Mouse (Mus musculus) C2C12 (cell line): ENCODE results near the gene Dab2. TPM values are rescaled to one million over a fixed set of nuclear protein-coding genes. Genes with fewer than 3 reads are reported as not detected.
A peak's percentile ranks its signal among the peaks of the same experiment; 100 is the strongest.

ENCODE experiments used
- H3K27me3 ChIP-seq: one replicate; pipeline ENCODE4 v1.6.1; 2011; ENCODE audit not compliant: control insufficient read depth, insufficient read depth, insufficient read length
- H3K36me3 ChIP-seq: one replicate; pipeline ENCODE4 v1.6.1; 2011; ENCODE audit not compliant: control insufficient read depth, insufficient read depth
- H3K4me3 ChIP-seq: one replicate; pipeline ENCODE4 v1.5.1; 2011; ENCODE audit warnings: mild to moderate bottlenecking, control low read depth; ENCODE audit not compliant: poor library complexity, insufficient read depth, severe bottlenecking
- H3K79me2 ChIP-seq: one replicate; pipeline ENCODE4 v1.6.1; 2011; ENCODE audit not compliant: control insufficient read depth, insufficient read depth
- H3K79me3 ChIP-seq: one replicate; pipeline ENCODE4 v1.6.1; 2011; ENCODE audit warnings: low read depth, control low read depth
- H3ac ChIP-seq: one replicate; pipeline ENCODE3; 2011; ENCODE audit warnings: low read depth; ENCODE audit not compliant: control insufficient read depth, insufficient read length
- CEBPB ChIP-seq: IDR thresholded peaks from one replicate; pipeline ENCODE4 v1.6.1; 2011; ENCODE audit warnings: low read depth, mild to moderate bottlenecking, control low read depth, moderate library complexity
- CTCF ChIP-seq: IDR thresholded peaks from one replicate; pipeline ENCODE4 v1.5.1; 2011; ENCODE audit not compliant: control insufficient read depth, insufficient read depth, insufficient read length
- FOSL1 ChIP-seq: IDR thresholded peaks from one replicate; pipeline ENCODE4 v1.8.0; 2011; ENCODE audit warnings: mild to moderate bottlenecking, low read length; ENCODE audit not compliant: poor library complexity, insufficient read depth, severe bottlenecking
- MAX ChIP-seq: IDR thresholded peaks from one replicate; pipeline ENCODE4 v1.6.1; 2011; ENCODE audit warnings: mild to moderate bottlenecking, control low read depth
- MYOD1 ChIP-seq: IDR thresholded peaks from one replicate; pipeline ENCODE4 v1.6.1; 2011; ENCODE audit warnings: low read depth; ENCODE audit not compliant: control insufficient read depth, insufficient read length
- MYOG ChIP-seq: IDR thresholded peaks from one replicate; pipeline ENCODE4 v1.6.1; 2011; ENCODE audit not compliant: control insufficient read depth, insufficient read length; ENCODE audit errors: extremely low read depth
- USF1 ChIP-seq: IDR thresholded peaks from one replicate; pipeline ENCODE4 v1.6.1; 2011; ENCODE audit warnings: low read depth, mild to moderate bottlenecking, control low read depth, moderate library complexity
- polyA plus RNA-seq: library from polyadenylated mRNA; unstranded; fragments of >200 nt; fragmentation: generic; extraction: Trizol; gene quantifications from one replicate; pipeline ENCODE4 v1.2.1, GENCODE M21; 2012; ENCODE audit warnings: missing spikeins

Dab2 gene
- polyA plus RNA-seq, 1 experiment, result 31.3 TPM

- H3K79me2 ChIP-seq, result peaks cover 45% of the 10 kb centered on the region
- TF ChIP-seq MYOD1 (no peak), FOSL1 (no peak), USF1 (no peak), CEBPB (no peak), CTCF (no peak), MAX (no peak), MYOG (no peak)
- H3K27me3 ChIP-seq, result no peaks in the 10 kb centered on the region
- no peak overlapping the region for H3ac ChIP-seq
- H3K4me3 ChIP-seq, result no peak overlapping the region
- peaks cover 50% of the 10 kb centered on the region for H3K36me3 ChIP-seq
- H3K79me3 ChIP-seq, result peaks cover 19% of the 10 kb centered on the region
Measured at GRCm38 (mm10) chr15:6393624-6394023, 94.0 kb downstream of the Dab2 start.

GRCm38 (mm10) chr15:6398211-6398610 lies 98.6 kb downstream of the Dab2 start:
- TF ChIP-seq CEBPB (no peak), MYOD1 (no peak), USF1 (no peak), CTCF (no peak), MAX (no peak), FOSL1 (no peak), MYOG (no peak)
- peaks cover 6% of the 10 kb centered on the region for H3K79me2 ChIP-seq
- H3K36me3 ChIP-seq, result peaks cover 26% of the 10 kb centered on the region
- no peak overlapping the region for H3ac ChIP-seq
- no peak overlapping the region for H3K4me3 ChIP-seq
- H3K79me3 ChIP-seq, result peaks cover 4% of the 10 kb centered on the region
- no peaks in the 10 kb centered on the region for H3K27me3 ChIP-seq

GRCm38 (mm10) chr15:6398881-6399280 lies 99.3 kb downstream of the Dab2 start:
- Histone ChIP-seq H3K79me3 (peaks cover 4% of the 10 kb centered on the region), H3ac (no peak overlapping the region), H3K27me3 (no peaks in the 10 kb centered on the region), H3K4me3 (no peak overlapping the region), H3K36me3 (peaks cover 20% of the 10 kb centered on the region), H3K79me2 (no peaks in the 10 kb centered on the region)
- TF ChIP-seq MYOD1, result no peak
- TF ChIP-seq USF1, result no peak
- TF ChIP-seq CEBPB, result no peak
- no peak for TF ChIP-seq MYOG
- TF ChIP-seq CTCF, result no peak
- no peak for TF ChIP-seq FOSL1
- no peak for TF ChIP-seq MAX

- no peak overlapping the region for H3K4me3 ChIP-seq
- no peaks in the 10 kb centered on the region for H3K79me2 ChIP-seq
- no peaks in the 10 kb centered on the region for H3K27me3 ChIP-seq
- H3ac ChIP-seq, result no peak overlapping the region
- peaks cover 4% of the 10 kb centered on the region for H3K79me3 ChIP-seq
- peaks cover 19% of the 10 kb centered on the region for H3K36me3 ChIP-seq
- TF ChIP-seq MYOD1, result no peak
- TF ChIP-seq CTCF, result no peak
- TF ChIP-seq FOSL1, result no peak
- TF ChIP-seq MYOG, result no peak
- TF ChIP-seq CEBPB, result no peak
- TF ChIP-seq USF1, result no peak
- TF ChIP-seq MAX, result no peak
Measured at GRCm38 (mm10) chr15:6400115-6400514, 100.5 kb downstream of the Dab2 start.

GRCm38 (mm10) chr15:6402433-6402832 lies 102.8 kb downstream of the Dab2 start:
- Histone ChIP-seq H3K79me2 (peaks cover 16% of the 10 kb centered on the region), H3K36me3 (peaks cover 20% of the 10 kb centered on the region), H3K4me3 (no peak overlapping the region), H3ac (no peak overlapping the region), H3K79me3 (peaks cover 3% of the 10 kb centered on the region), H3K27me3 (no peaks in the 10 kb centered on the region)
- no peak for TF ChIP-seq USF1
- TF ChIP-seq MYOD1, result no peak
- no peak for TF ChIP-seq FOSL1
- no peak for TF ChIP-seq CEBPB
- TF ChIP-seq CTCF, result no peak
- TF ChIP-seq MAX, result no peak
- TF ChIP-seq MYOG, result no peak

- peaks cover 18% of the 10 kb centered on the region for H3K36me3 ChIP-seq
- H3K79me2 ChIP-seq, result peaks cover 31% of the 10 kb centered on the region
- no peak overlapping the region for H3K4me3 ChIP-seq
- H3K27me3 ChIP-seq, result no peaks in the 10 kb centered on the region
- H3K79me3 ChIP-seq, result peaks cover 5% of the 10 kb centered on the region
- TF ChIP-seq MYOD1, result peak; percentile 92
- no peak for TF ChIP-seq FOSL1
- H3ac ChIP-seq, result no peak overlapping the region
Measured at GRCm38 (mm10) chr15:6404172-6404571, 104.6 kb downstream of the Dab2 start.

- H3K4me3 ChIP-seq, result no peak overlapping the region
- H3ac ChIP-seq, result no peak overlapping the region
- H3K79me3 ChIP-seq, result peaks cover 6% of the 10 kb centered on the region
- H3K27me3 ChIP-seq, result no peaks in the 10 kb centered on the region
- TF ChIP-seq CEBPB, result no peak
- TF ChIP-seq MYOD1, result no peak
- no peak for TF ChIP-seq MYOG
- no peak for TF ChIP-seq USF1
- TF ChIP-seq MAX, result no peak
- TF ChIP-seq CTCF, result no peak
- TF ChIP-seq FOSL1, result no peak
- H3K79me2 ChIP-seq, result peaks cover 41% of the 10 kb centered on the region
- H3K36me3 ChIP-seq, result peaks cover 18% of the 10 kb centered on the region
Measured at GRCm38 (mm10) chr15:6406771-6407170, 107.2 kb downstream of the Dab2 start.
